Mouse (Mus musculus) urinary bladder, adult 18-20 months (tissue): ENCODE measurements around the gene Dgkz.

ENCODE experiments used
- DNase-seq, 2 experiments: peaks; one replicate each; pipeline ENCODE4 v3.0.0; 2022; ENCODE audit warnings: low spot score in 2 of 2, mixed read lengths in 2 of 2

The Dgkz gene

GRCm38 (mm10) chr2:91996006-91996405 lies 20.3 kb upstream of the Dgkz start:
- DNase-seq = no peak

- no peak for DNase-seq
Observed at GRCm38 (mm10) chr2:91993409-91993808, 17.7 kb upstream of the Dgkz start.

- no peak for DNase-seq
Observed at GRCm38 (mm10) chr2:91989750-91990149, 14.1 kb upstream of the Dgkz start.

- DNase-seq = peak; percentile 68 to 86
Observed at GRCm38 (mm10) chr2:91987542-91987941, 11.9 kb upstream of the Dgkz start.

GRCm38 (mm10) chr2:91986071-91986470 lies 10.4 kb upstream of the Dgkz start:
- DNase-seq = no peak

- DNase-seq = no peak
Observed at GRCm38 (mm10) chr2:91984906-91985525, 9.4 kb upstream of the Dgkz start.

GRCm38 (mm10) chr2:91984439-91984838 lies 8.8 kb upstream of the Dgkz start:
- DNase-seq = peak in 1 of 2 experiments; percentile 41

GRCm38 (mm10) chr2:91980830-91981229 lies 5.2 kb upstream of the Dgkz start:
- no peak for DNase-seq

GRCm38 (mm10) chr2:91980245-91980644 lies 4.6 kb upstream of the Dgkz start:
- DNase-seq = no peak

GRCm38 (mm10) chr2:91978547-91978946 lies 2.9 kb upstream of the Dgkz start:
- DNase-seq = no peak

GRCm38 (mm10) chr2:91977960-91978359 lies 2.3 kb upstream of the Dgkz start:
- no peak for DNase-seq

GRCm38 (mm10) chr2:91973416-91974135 lies 2.1 kb downstream of the Dgkz start:
- no peak for DNase-seq

GRCm38 (mm10) chr2:91972121-91972566 lies 3.5 kb downstream of the Dgkz start:
- no peak for DNase-seq

GRCm38 (mm10) chr2:91971231-91972097 lies 4.2 kb downstream of the Dgkz start:
- DNase-seq = no peak

GRCm38 (mm10) chr2:91967962-91968361 lies 7.7 kb downstream of the Dgkz start:
- no peak for DNase-seq

GRCm38 (mm10) chr2:91966367-91966766 lies 9.3 kb downstream of the Dgkz start:
- no peak for DNase-seq

- DNase-seq = peak; percentile 49 to 64
Observed at GRCm38 (mm10) chr2:91965417-91965816, 10.2 kb downstream of the Dgkz start.

- DNase-seq = no peak
Observed at GRCm38 (mm10) chr2:91964610-91965204, 11.0 kb downstream of the Dgkz start.

GRCm38 (mm10) chr2:91963443-91963932 lies 12.2 kb downstream of the Dgkz start:
- peak; percentile 95 for DNase-seq

- no peak for DNase-seq
Observed at GRCm38 (mm10) chr2:91962864-91963401, 12.7 kb downstream of the Dgkz start.
